18 mouse cellular contexts compared by ENCODE assay signal in genomic region chr1:175699796-175700195, GRCm38 (mm10). TPM values are rescaled to one million over a fixed set of nuclear protein-coding genes. Genes with fewer than 3 reads are reported as not detected.
DNase-seq lines count a peak whose midpoint lies in the region; ATAC-seq and TF ChIP-seq lines count a peak whose summit lies in the region.
"Had no signal": no experiment of that assay in that cellular context is flagged by ENCODE, and none has a peak within 500 bp of the region (broad histone marks: within the 10 kb centered on the region; RNA-seq: fewer than 3 reads in every experiment).

No protein-coding gene starts in this region.

- no peak overlapping the region for H3K4me2 ChIP-seq in myocyte (ENCODE audit: low read depth)
- H3K4me2 ChIP-seq: midbrain, embryonic 13.5 days; neural tube, embryonic 15.5 days had no signal

- H3ac ChIP-seq in myocyte (ENCODE audit: control insufficient read depth, insufficient read length), result no peak overlapping the region

- no peak for TF ChIP-seq POLR2A in kidney, adult 2 months (IDR thresholded peaks at IDR 0.05; ENCODE audit: low read depth, low read length)
- no peak for TF ChIP-seq POLR2A in testis, adult 2 months (IDR thresholded peaks at IDR 0.05; ENCODE audit: control insufficient read depth, low read depth, low read length)
- TF ChIP-seq POLR2A in myocyte (IDR thresholded peaks at IDR 0.05; ENCODE audit: insufficient read length, low read depth), result no peak

- ATAC-seq in common myeloid progenitor, adult 5-6 weeks (replicated peaks; ENCODE audit: low read depth, poor library complexity, severe bottlenecking), result peak; percentile 66; the same call in 1 of the 2 replicates
- ATAC-seq: forebrain, embryonic 14.5 days; midbrain, embryonic 13.5 days had no signal

- H3K4me3 ChIP-seq in kidney, adult 2 months (ENCODE audit: insufficient read depth, low read depth, low read length), result no peak overlapping the region
- peak overlapping the region; percentile 32 for H3K4me3 ChIP-seq in testis, adult 2 months (ENCODE audit: control insufficient read depth, low read depth, low read length)
- H3K4me3 ChIP-seq in myocyte, result no peak overlapping the region
- H3K4me3 ChIP-seq: layer of hippocampus, adult 2 months; midbrain, embryonic 13.5 days; neural tube, embryonic 15.5 days had no signal

- H3K27ac ChIP-seq in kidney, adult 2 months (ENCODE audit: insufficient read depth, low read depth, low read length), result no peak overlapping the region
- H3K27ac ChIP-seq in testis, adult 2 months (ENCODE audit: control insufficient read depth, insufficient read depth, low read depth, low read length), result no peak overlapping the region
- H3K27ac ChIP-seq: layer of hippocampus, adult 2 months; midbrain, embryonic 13.5 days; neural tube, embryonic 15.5 days had no signal

- H3K36me3 ChIP-seq in kidney, adult 2 months (ENCODE audit: control insufficient read depth, insufficient read depth, low read length), result no peaks in the 10 kb centered on the region
- no peaks in the 10 kb centered on the region for H3K36me3 ChIP-seq in testis, adult 2 months (ENCODE audit: control insufficient read depth, insufficient read depth, low read length)
- H3K36me3 ChIP-seq in myocyte (ENCODE audit: control insufficient read depth, insufficient read depth), result no peaks in the 10 kb centered on the region
- H3K36me3 ChIP-seq: midbrain, embryonic 13.5 days; neural tube, embryonic 15.5 days had no signal

- H3K4me1 ChIP-seq in kidney, adult 2 months (ENCODE audit: control insufficient read depth, insufficient read depth, low read length), result no peaks in the 10 kb centered on the region
- no peaks in the 10 kb centered on the region for H3K4me1 ChIP-seq in testis, adult 2 months (ENCODE audit: control insufficient read depth, insufficient read depth, low read length)
- H3K4me1 ChIP-seq: midbrain, embryonic 13.5 days; neural tube, embryonic 15.5 days had no signal

- no peak for TF ChIP-seq CTCF in kidney, adult 2 months (conservative IDR thresholded peaks at IDR 0.05; ENCODE audit: insufficient read depth, insufficient read length, low read depth, low read length)
- TF ChIP-seq CTCF in testis, adult 2 months (IDR thresholded peaks at IDR 0.05; ENCODE audit: control insufficient read depth, insufficient read depth, insufficient replicate concordance, low read depth, low read length), result no peak

- H3K27me3 ChIP-seq in kidney, adult 2 months (replicated peaks; ENCODE audit: control insufficient read depth, insufficient read depth, low read length), result no peaks in the 10 kb centered on the region
- H3K27me3 ChIP-seq in testis, adult 2 months (ENCODE audit: control insufficient read depth, insufficient read depth, low read length), result no peaks in the 10 kb centered on the region
- no peaks in the 10 kb centered on the region for H3K27me3 ChIP-seq in myocyte (ENCODE audit: control insufficient read depth, insufficient read depth, insufficient read length)
- H3K27me3 ChIP-seq: midbrain, embryonic 13.5 days; neural tube, embryonic 15.5 days had no signal

- 21% methylated on average over 4 of the region's 4 CpGs for WGBS in kidney, adult 2 months

- DNase-seq in kidney, adult 8-10 months, result peak; percentile 2 to 5
- DNase-seq in kidney, adult 2 months, result no peak
- no peak for DNase-seq in testis, postnatal 10 days (ENCODE audit: low spot score)
- DNase-seq in cerebellum, postnatal 4 days (ENCODE audit: low spot score in 2 of 2), result no peak
- no peak for DNase-seq in ovary, postnatal 14 days (ENCODE audit: low spot score)
- DNase-seq: adrenal gland, adult 8-10 months; cerebellum, adult 11 months; heart, adult 18-20 months had no signal

- H3K79me2 ChIP-seq in myocyte (ENCODE audit: control insufficient read depth, insufficient read depth), result no peaks in the 10 kb centered on the region

TF ChIP-seq in myocyte, 11 proteins besides CTCF, POLR2A, EP300 and RAD21:
- TF ChIP-seq CEBPB (IDR thresholded peaks at IDR 0.05; ENCODE audit: insufficient read depth, poor library complexity, severe bottlenecking), result no peak
- no peak for TF ChIP-seq MYOD1 (IDR thresholded peaks at IDR 0.05; ENCODE audit: control insufficient read depth in 1 of 3, insufficient read length in 2 of 3, low read depth in 2 of 3)
- peak; percentile 27 for TF ChIP-seq USF1 (IDR thresholded peaks at IDR 0.05; ENCODE audit: low read depth)
TF ChIP-seq in myocyte: peak in this region for 1.

RNA-seq across cellular contexts. Expression of gene Wdr64, which starts 1.4 kb away (rescaled TPM):
- 0.03 TPM in 2 replicates for polyA plus RNA-seq in kidney, adult 2 months (2012; rRNA removed)
- 72.6 and 76.1 TPM in 2 replicates for polyA plus RNA-seq in testis, adult 2 months (2012; rRNA removed)
- not detected in 2 replicates for total RNA-seq in common myeloid progenitor, adult 5-6 weeks (2017)
- polyA plus RNA-seq in myocyte (2012; fragmentation: generic; extraction: Trizol), result not detected
- total RNA-seq: adrenal gland, adult 8-10 months; heart, adult 18-20 months; hematopoietic stem cell, adult 5-6 weeks; layer of hippocampus, adult 2 months; left cerebral cortex, postnatal 36 days had no signal
- polyA plus RNA-seq: forebrain, embryonic 14.5 days; midbrain, embryonic 13.5 days; neural tube, embryonic 15.5 days; urinary bladder, adult 2 months had no signal

RNA-seq across cellular contexts. Expression of gene Chml, which starts 7.1 kb away (rescaled TPM):
- 2.1 and 5.4 TPM in 2 replicates for polyA plus RNA-seq in kidney, adult 2 months (2012; rRNA removed)
- polyA plus RNA-seq in testis, adult 2 months (2012; rRNA removed), result 3.8 and 4.0 TPM in 2 replicates
- 17.8 and 26.8 TPM in 2 replicates for total RNA-seq in common myeloid progenitor, adult 5-6 weeks (2017)
- polyA plus RNA-seq in myocyte (2012; fragmentation: generic; extraction: Trizol), result 1.0 TPM

RNA-seq across cellular contexts. Expression of gene Opn3, which starts 7.2 kb away (rescaled TPM):
- polyA plus RNA-seq in kidney, adult 2 months (2012; rRNA removed), result 2.1 and 2.2 TPM in 2 replicates
- 13.0 and 14.7 TPM in 2 replicates for polyA plus RNA-seq in testis, adult 2 months (2012; rRNA removed)
- 1.9 TPM in 1 of 2 replicates, not detected in the other for total RNA-seq in common myeloid progenitor, adult 5-6 weeks (2017)
- 4.8 TPM for polyA plus RNA-seq in myocyte (2012; fragmentation: generic; extraction: Trizol)

Comparison
In these comparisons a context has a peak if more than half of its experiments do, and no peak if none do; other contexts are left out.
1. DNase-seq: peak in kidney, adult 8-10 months (2 of 2); none in kidney, adult 2 months (single experiment), testis, postnatal 10 days (single experiment), cerebellum, postnatal 4 days (0 of 2) and ovary, postnatal 14 days (single experiment).
2. RNA of gene Wdr64, which starts 1.4 kb away (polyA plus RNA-seq): 72.6 to 76.1 TPM in testis, adult 2 months; 0.03 TPM in kidney, adult 2 months and not detected in myocyte (single experiment); every median in the first group is over 10 times any median in the second.